Mouse (Mus musculus) WW6 (cell line): ENCODE data around the gene Abhd4.
"Not testable (repeated sequence)": the region's sequence is repeated elsewhere in the genome, so short reads cannot be mapped to it uniquely, and the experiment has no call there.

Experiments used
- DNase-seq: peaks from one replicate; pipeline ENCODE4 v3.0.0-alpha.2; 2013; ENCODE audit warnings: low read depth, low spot score

The Abhd4 gene

GRCm38 (mm10) chr14:54223315-54224063 is 30.5 kb upstream of the Abhd4 start:
- no peak for DNase-seq

DNA sequence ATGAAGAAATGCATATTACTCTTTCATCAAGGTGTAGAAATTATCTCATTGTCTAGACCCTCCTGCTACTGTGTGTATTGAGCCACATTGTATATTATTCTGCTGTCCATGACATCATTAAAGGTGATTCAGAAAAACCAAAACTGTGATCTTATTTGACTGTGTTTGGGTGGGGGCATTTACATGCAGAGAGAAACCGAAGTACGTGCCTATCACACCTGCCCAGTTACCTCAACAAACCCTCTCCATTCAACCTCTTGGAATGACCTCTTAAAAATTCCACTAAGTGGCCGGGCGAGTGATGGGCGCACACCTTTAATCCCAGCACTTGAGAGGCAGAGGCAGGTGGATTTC is 29.9 kb upstream of the Abhd4 start:
- DNase-seq: no peak

GRCm38 (mm10) chr14:54224484-54225467 is 29.2 kb upstream of the Abhd4 start:
- no peak for DNase-seq

DNA sequence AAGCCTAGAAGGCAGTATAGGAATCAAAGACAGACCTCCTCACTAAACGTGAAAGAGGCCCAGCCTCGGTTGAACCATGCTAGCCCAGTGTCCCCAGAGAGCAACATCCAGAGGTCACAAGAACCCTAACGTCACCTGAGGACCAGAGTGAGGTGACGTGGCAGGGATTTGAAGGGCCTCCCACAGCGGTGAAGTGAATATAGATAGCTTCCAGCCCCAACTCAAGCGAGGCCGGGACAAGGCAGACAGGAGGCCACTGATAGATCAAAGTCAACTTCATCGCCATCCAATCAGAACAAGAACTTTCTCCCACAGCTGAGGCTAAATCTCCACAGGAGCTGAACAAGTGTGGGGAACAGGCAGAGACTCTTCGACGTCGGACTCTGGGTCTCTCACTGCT is 28.3 kb upstream of the Abhd4 start:
- no peak for DNase-seq

DNA sequence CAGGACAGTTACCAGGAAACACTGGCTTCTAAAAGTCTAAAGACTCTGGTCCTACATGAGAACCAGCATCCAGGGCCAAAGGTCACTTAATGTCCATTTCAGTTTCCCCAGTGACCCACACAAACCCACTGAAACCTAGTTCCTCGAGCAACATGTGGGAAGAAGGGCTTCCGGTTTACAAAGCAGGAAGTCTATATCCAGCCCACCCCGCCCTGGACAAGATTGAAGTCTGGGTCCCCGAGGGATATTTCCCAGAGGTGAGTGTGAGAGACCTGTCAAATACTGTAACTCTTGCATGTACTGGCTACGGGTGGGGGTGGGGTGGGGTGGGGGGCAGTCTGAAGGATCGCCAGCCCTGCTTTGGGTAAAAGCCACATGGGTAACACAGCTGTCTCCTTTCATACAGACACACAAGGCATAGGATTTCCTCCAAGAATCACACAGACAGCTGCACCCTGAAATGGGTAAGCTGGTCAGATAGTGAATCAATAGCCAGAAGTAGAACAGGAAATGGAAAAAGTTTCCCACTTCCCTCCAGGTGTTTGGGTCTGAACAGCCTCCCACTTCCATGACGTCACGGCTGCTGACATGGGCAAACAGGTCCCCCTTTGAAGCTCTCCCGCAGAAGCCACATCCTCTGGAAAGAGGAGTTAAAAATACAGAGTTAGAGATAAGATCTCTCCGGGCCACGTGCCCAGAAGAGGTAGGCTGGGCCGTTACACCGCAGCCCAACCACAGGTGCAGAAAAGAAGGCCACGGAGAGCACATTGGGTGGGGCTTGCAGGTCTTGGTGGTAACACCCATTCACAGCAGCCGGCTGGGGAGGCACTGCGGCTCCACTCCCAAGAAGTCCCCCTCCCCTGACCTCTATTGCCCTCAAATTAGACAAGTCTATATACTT is 26.8 kb upstream of the Abhd4 start:
- no peak for DNase-seq

GRCm38 (mm10) chr14:54227911-54228451 is 26.0 kb upstream of the Abhd4 start:
- no peak for DNase-seq

GRCm38 (mm10) chr14:54228501-54228900 is 25.5 kb upstream of the Abhd4 start:
- no peak for DNase-seq

- DNase-seq: no peak
These were observed 24.9 kb upstream of the Abhd4 start for GRCm38 (mm10) chr14:54228933-54229713.

- not testable (repeated sequence) for DNase-seq
These were observed 24.1 kb upstream of the Abhd4 start for GRCm38 (mm10) chr14:54229849-54230248.

DNA sequence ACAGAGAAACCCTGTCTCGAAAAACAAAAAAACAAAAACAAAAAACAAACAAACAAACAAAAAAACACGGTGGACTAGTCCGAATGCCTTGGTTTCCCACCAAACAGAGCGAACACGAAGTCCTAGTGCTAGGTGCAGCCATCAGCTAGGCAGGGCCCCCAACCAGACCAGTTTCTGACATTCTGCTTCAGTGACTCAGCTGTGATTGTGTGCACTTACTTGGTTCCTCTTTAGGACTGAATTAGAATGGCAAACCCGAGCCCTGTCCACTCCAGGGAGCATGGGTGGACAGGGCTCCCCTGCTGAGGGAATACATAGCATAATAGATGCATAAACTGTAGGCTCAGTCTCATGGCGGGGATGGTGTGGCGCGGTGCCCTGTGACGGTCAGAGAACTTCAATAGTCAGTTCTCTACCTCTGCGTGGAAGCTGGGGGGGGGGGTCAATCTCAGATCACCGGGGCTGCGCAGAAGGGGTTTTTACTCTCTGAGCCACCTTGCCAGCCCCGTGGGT is 23.3 kb upstream of the Abhd4 start:
- no peak for DNase-seq

DNA sequence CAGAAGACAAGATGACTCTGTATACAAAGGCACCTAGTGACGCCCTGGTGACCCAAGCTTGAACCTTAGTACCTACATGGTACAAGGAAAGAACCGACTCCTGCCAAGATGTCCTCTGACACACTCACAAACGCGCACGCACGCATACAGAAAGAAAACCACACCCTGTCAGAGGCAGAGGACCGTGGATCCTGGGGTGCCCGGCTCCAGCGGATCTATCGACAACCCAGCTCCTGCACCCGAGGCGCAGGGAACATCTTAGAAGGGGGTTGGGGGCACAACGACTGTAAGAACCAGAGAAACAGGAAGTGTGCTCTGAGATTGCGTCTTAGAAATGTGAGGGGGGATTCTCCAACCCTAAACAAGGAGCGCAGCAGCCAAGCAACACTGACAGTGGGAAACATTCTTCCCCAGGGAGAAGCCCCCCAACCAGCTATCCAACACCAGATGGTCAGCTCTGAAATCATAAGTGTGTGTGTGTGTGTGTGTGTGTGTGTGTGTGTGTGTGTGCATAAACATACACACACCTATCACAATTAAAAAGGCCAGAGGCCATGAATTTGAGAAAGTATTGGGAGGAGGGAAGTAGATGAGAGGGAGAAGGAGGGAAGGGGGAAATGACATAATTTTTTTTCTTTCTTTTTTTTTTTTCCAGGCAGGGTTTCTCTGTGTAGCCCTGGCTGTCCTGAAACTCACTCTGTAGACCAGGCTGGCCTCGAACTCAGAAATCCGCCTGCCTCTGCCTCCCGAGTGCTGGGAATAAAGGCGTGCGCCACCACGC is 22.6 kb upstream of the Abhd4 start:
- no peak for DNase-seq

GRCm38 (mm10) chr14:54232143-54232542 is 21.8 kb upstream of the Abhd4 start:
- DNase-seq: no peak

DNA sequence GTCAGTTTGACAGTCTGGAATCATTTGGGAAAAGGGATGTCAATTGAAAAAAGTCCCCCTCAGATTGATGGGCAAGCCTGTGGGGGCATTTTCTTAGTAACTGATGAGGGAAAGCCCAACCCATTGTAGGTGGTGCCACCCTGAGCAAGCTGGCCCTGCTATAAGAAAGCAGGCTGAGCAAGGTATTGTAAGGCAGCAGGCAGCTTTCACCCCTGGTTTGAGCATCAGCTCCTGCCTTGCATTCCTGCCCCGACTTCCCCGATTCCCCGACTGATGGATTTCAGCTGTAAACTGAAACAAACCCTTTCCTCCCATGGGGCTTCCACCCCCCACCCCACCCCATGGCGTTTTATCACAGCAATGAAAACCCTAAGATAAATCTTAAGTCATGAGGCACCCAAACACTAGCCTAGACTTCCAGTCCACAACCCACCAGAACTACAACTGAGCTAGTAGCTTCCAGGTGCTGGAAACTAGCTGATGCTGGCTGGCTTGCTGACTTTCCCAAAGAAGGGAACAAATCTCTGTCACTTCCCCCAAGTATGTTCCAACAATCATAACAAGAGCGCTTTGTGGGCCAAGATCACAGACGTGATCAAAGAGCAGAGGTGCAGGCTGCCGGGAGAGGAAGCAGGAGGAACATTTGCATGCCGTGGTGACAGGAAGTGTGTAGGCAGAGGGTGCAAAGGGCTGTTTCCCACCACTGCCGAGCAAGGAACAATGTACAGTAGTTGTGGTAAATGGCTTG is 21.0 kb upstream of the Abhd4 start:
- DNase-seq: no peak

DNA sequence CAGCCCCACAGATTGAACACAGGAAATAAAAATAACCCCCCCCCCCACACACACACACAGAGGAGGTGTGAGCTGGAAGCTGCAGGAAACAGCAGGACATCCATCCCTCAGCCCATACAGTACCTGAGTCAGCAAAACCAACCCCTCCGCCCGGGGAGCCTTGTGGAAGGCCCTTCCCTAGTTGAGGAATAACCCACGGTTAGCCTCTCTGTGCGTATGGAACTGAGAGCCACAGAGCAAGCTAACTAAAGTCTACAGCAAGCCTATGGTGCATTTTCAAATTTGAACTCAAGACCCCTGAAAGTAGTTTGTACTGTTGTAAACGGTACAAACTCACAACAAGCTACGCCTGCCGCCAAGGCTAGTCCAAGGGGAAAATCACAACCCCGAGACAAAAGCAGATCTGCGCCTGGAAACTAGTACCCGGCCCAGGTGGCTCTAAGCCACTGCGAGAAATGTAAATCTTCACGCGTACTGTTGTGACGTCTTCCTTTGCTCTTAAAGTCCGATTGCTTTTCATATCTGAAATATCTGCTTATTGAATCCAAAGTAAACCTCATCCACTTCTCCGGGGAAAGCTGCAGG is 20.3 kb upstream of the Abhd4 start:
- no peak for DNase-seq

GRCm38 (mm10) chr14:54234231-54235040 is 19.6 kb upstream of the Abhd4 start:
- DNase-seq: no peak

GRCm38 (mm10) chr14:54235825-54236540 is 18.0 kb upstream of the Abhd4 start:
- no peak for DNase-seq

GRCm38 (mm10) chr14:54236881-54237280 is 17.1 kb upstream of the Abhd4 start:
- no peak for DNase-seq
